Mouse (Mus musculus) small intestine, adult 2 months (tissue): ENCODE results near the gene Clec18a. TPM values are rescaled to one million over a fixed set of nuclear protein-coding genes. Genes with fewer than 3 reads are reported as not detected.

Source experiments
- polyA plus RNA-seq: library from polyadenylated mRNA; depleted of rRNA; stranded (reverse); fragments of >200 nt; gene quantifications from 2 replicates; pipeline ENCODE4 v1.2.3, GENCODE M21; 2012; rRNA removed

Gene Clec18a
- polyA plus RNA-seq, 1 experiment: not detected

Other genes starting within 250 kb of the Clec18a start
- gene Cog4, start 245.8 kb downstream of the Clec18a start, polyA plus RNA-seq: 13.5 and 21.6 TPM in 2 replicates
- gene Sf3b3, start 245.6 kb downstream of the Clec18a start, polyA plus RNA-seq: 9.1 and 14.4 TPM in 2 replicates
- 17.9 and 21.7 TPM in 2 replicates for gene Fuk, start 189.9 kb downstream of the Clec18a start, polyA plus RNA-seq
- 3.6 and 5.9 TPM in 2 replicates for gene St3gal2, start 172.5 kb downstream of the Clec18a start, polyA plus RNA-seq
- 5.3 and 10.4 TPM in 2 replicates for gene Ddx19a, start 94.6 kb downstream of the Clec18a start, polyA plus RNA-seq
- 1.3 and 1.7 TPM in 2 replicates for gene Ddx19b, start 60.7 kb downstream of the Clec18a start, polyA plus RNA-seq
- gene Aars, start 59.3 kb downstream of the Clec18a start, polyA plus RNA-seq: 7.9 and 23.6 TPM in 2 replicates
- gene Exosc6, start 36.1 kb downstream of the Clec18a start, polyA plus RNA-seq: 23.6 and 25.8 TPM in 2 replicates
- gene Pdpr, start 2.2 kb upstream of the Clec18a start, polyA plus RNA-seq: 6.4 and 6.7 TPM in 2 replicates
- 11.0 and 26.0 TPM in 2 replicates for gene Glg1, start 166.8 kb upstream of the Clec18a start, polyA plus RNA-seq
- gene Rfwd3, start 207.8 kb upstream of the Clec18a start, polyA plus RNA-seq: 4.5 and 9.1 TPM in 2 replicates
- 0.48 and 0.72 TPM in 2 replicates for gene Mlkl, start 245.8 kb upstream of the Clec18a start, polyA plus RNA-seq